Mouse (Mus musculus): ENCODE data around the gene Zfp39.

- 0 out of 2 replicates have a peak, but pooled peaks have one; percentile 36 for TF ChIP-seq CTCF (IDR thresholded peaks at IDR 0.05; ENCODE audit: borderline replicate concordance, control insufficient read depth, extremely low read depth, insufficient read depth, low read length, poor library complexity)
- TF ChIP-seq POLR2A (IDR thresholded peaks at IDR 0.05; ENCODE audit: control insufficient read depth, extremely low read depth, insufficient read depth, low read length, poor library complexity), result no peak
Observed at GRCm38 (mm10) chr11:58894456-58894855, 9.6 kb downstream of the Zfp39 start.

Data from thymus, adult 2 months (tissue).